Mouse (Mus musculus): Measurements from ENCODE around the gene Idh3a. TPM values are rescaled to one million over a fixed set of nuclear protein-coding genes. Genes with fewer than 3 reads are reported as not detected.

Idh3a gene
- polyA plus RNA-seq, 1 experiment from 2014 or later: 134 TPM

DNA sequence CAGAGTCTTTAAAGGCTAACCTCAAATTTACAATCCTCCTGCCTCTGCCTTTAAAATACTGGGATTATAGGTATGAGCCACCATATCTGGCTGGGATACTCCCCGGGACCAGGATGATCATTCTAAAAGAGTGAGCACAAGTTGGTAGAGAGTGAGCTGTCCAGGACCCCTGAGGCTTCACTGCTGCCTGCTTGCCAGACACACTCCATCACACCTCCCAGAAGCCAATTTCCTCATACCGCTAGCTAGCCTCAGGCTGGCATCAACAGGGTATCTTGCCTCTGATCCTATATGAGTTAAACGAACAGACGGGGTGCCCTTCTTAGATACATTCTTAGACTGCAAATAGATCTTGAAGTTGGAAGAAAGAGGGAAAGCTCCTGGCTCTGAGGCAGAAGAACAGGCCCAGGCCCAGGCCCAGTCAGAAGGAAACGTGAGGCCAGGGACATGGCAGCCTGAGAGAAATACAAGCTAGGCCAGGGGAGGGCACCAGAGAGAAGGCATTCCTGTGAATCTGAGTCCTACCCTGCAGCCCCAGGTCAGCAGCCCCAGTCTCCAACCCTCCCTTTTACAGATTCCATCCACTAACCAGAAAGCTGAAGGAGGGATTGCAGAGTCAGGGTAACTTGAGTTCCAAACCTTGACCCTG lies 43.6 kb downstream of the Idh3a start:
- Histone ChIP-seq H3K27ac (replicated peaks; ENCODE audit: low read depth, low read length) (no peak overlapping the region), H3K4me1 (ENCODE audit: control insufficient read depth, insufficient read depth, low read length) (no peaks in the 10 kb centered on the region), H3K9ac (replicated peaks; ENCODE audit: low read length) (no peak overlapping the region), H3K9me3 (replicated peaks; ENCODE audit: control insufficient read depth, low read length) (no peaks in the 10 kb centered on the region), H3K27me3 (ENCODE audit: control insufficient read depth, insufficient read depth, low read length) (no peaks in the 10 kb centered on the region), H3K36me3 (replicated peaks; ENCODE audit: control insufficient read depth, insufficient read depth, low read depth, low read length) (no peaks in the 10 kb centered on the region), H3K4me3 (ENCODE audit: low read depth, low read length) (no peak overlapping the region), H3K4me2 (ENCODE audit: low read depth, low read length) (no peak overlapping the region)
- 79% methylated on average over 5 of the region's 5 CpGs for WGBS
- no peak for DNase-seq (ENCODE audit: low spot score)
- no peak for ATAC-seq (replicated peaks; ENCODE audit: insufficient number of reproducible peaks, low FRiP score, low TSS enrichment, low read depth)

DNA sequence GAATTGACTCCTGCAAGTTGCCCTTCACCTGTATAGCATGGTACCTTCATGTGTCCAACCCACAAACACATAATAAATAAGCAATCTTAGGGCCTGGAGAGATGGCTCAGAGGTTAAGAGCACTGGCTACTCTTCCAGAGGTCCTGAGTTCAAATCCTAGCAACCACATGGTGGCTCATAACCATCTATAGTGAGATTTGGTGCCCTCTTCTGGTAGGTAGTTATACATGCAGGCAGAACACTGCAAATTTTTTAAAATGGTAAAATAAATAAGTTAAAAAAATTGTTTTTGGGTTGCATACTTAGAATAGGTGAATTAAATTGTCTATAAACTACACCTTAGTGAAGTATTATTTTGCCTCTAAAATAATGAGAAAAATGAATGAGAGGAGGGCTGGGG lies 44.8 kb downstream of the Idh3a start:
- Histone ChIP-seq H3K27me3 (ENCODE audit: control insufficient read depth, insufficient read depth, low read length) (no peaks in the 10 kb centered on the region), H3K9me3 (replicated peaks; ENCODE audit: control insufficient read depth, low read length) (no peaks in the 10 kb centered on the region), H3K4me2 (ENCODE audit: low read depth, low read length) (no peak overlapping the region), H3K9ac (replicated peaks; ENCODE audit: low read length) (no peak overlapping the region), H3K36me3 (replicated peaks; ENCODE audit: control insufficient read depth, insufficient read depth, low read depth, low read length) (no peaks in the 10 kb centered on the region), H3K4me1 (ENCODE audit: control insufficient read depth, insufficient read depth, low read length) (no peaks in the 10 kb centered on the region), H3K4me3 (ENCODE audit: low read depth, low read length) (no peak overlapping the region), H3K27ac (replicated peaks; ENCODE audit: low read depth, low read length) (no peak overlapping the region)
- DNase-seq (ENCODE audit: low spot score) (no peak), ATAC-seq (replicated peaks; ENCODE audit: insufficient number of reproducible peaks, low FRiP score, low TSS enrichment, low read depth) (no peak)

DNA sequence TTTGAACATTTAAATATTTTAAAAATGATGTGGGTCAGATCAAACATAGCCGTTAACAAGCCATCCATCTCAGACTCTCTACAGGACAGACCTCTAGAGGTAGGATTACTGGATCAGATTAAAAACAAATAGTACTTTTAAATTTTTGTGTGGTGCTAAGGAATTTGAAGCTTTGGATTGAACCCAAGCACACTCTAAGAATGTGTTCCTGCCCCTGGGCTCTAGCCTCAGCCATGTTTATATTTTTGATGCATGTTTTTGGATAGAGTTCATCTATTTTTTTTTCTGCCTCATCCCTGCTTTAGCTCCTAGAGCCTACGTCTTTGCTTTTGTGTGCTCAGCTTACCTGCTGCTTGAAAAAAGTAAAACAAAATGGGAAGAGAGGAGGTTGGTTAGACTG lies 47.3 kb downstream of the Idh3a start:
- no peak overlapping the region for H3K9ac ChIP-seq (replicated peaks; ENCODE audit: low read length)
- H3K27me3 ChIP-seq (ENCODE audit: control insufficient read depth, insufficient read depth, low read length): no peaks in the 10 kb centered on the region
- H3K9me3 ChIP-seq (replicated peaks; ENCODE audit: control insufficient read depth, low read length): no peaks in the 10 kb centered on the region
- H3K36me3 ChIP-seq (replicated peaks; ENCODE audit: control insufficient read depth, insufficient read depth, low read depth, low read length): no peaks in the 10 kb centered on the region
- H3K27ac ChIP-seq (replicated peaks; ENCODE audit: low read depth, low read length): no peak overlapping the region
- no peaks in the 10 kb centered on the region for H3K4me1 ChIP-seq (ENCODE audit: control insufficient read depth, insufficient read depth, low read length)
- 83% methylated on average over 2 of the region's 2 CpGs for WGBS
- no peak overlapping the region for H3K4me3 ChIP-seq (ENCODE audit: low read depth, low read length)
- no peak for ATAC-seq (replicated peaks; ENCODE audit: insufficient number of reproducible peaks, low FRiP score, low TSS enrichment, low read depth)
- no peak for DNase-seq (ENCODE audit: low spot score)
- H3K4me2 ChIP-seq (ENCODE audit: low read depth, low read length): no peak overlapping the region

DNA sequence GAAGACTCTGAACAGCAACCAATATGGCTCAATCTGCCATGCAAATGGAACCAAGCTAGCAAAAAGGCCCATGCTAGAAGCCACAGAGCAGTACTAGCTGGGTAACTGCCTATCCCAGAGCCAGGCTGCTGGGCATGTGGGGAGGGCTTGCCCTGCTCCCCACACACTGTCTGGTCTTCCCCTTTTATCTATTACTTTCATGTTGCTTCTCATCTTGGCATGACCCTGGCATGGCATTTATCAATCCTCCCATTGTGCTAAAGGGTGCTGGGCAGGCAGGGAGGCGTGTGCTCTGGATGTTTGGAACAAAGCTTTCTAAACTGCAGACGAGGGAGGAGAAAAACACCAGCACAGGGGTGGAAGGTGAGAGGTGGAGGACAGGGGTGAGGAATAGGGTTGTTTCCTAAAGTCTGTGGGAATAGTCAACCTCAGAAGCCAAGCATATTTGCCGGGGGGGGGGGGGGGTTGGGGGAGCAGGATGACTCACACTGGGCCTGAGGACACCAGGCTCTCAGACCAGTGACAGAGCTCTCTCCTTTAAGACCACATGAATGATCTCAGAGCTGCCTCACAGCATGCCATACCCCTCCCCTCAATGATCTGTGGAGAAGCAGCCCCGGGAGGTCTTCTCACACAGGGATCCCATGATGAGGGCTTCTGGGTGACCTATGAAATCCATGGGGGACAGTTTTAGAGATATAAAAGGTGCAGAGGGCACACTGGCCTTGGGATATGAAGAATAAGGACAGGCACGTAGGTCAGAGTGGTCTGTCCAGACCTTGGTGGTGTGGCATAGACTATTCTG lies 51.6 kb downstream of the Idh3a start:
- Histone ChIP-seq H3K4me1 (ENCODE audit: control insufficient read depth, insufficient read depth, low read length) (no peaks in the 10 kb centered on the region), H3K9ac (replicated peaks; ENCODE audit: low read length) (no peak overlapping the region), H3K4me2 (ENCODE audit: low read depth, low read length) (no peak overlapping the region), H3K36me3 (replicated peaks; ENCODE audit: control insufficient read depth, insufficient read depth, low read depth, low read length) (no peaks in the 10 kb centered on the region), H3K4me3 (ENCODE audit: low read depth, low read length) (no peak overlapping the region), H3K27ac (replicated peaks; ENCODE audit: low read depth, low read length) (no peak overlapping the region), H3K9me3 (replicated peaks; ENCODE audit: control insufficient read depth, low read length) (no peaks in the 10 kb centered on the region), H3K27me3 (ENCODE audit: control insufficient read depth, insufficient read depth, low read length) (no peaks in the 10 kb centered on the region)
- 68% methylated on average over 5 of the region's 5 CpGs for WGBS
- DNase-seq (ENCODE audit: low spot score) (no peak), ATAC-seq (replicated peaks; ENCODE audit: insufficient number of reproducible peaks, low FRiP score, low TSS enrichment, low read depth) (no peak)

GRCm38 (mm10) chr9:54639192-54639591 lies 53.1 kb downstream of the Idh3a start:
- no peak overlapping the region for H3K4me3 ChIP-seq (ENCODE audit: low read depth, low read length)
- H3K27ac ChIP-seq (replicated peaks; ENCODE audit: low read depth, low read length): no peak overlapping the region
- no peaks in the 10 kb centered on the region for H3K27me3 ChIP-seq (ENCODE audit: control insufficient read depth, insufficient read depth, low read length)
- 60% methylated on average over 2 of the region's 2 CpGs for WGBS
- H3K4me2 ChIP-seq (ENCODE audit: low read depth, low read length): no peak overlapping the region
- no peak overlapping the region for H3K9ac ChIP-seq (replicated peaks; ENCODE audit: low read length)
- no peak for ATAC-seq (replicated peaks; ENCODE audit: insufficient number of reproducible peaks, low FRiP score, low TSS enrichment, low read depth)
- H3K36me3 ChIP-seq (replicated peaks; ENCODE audit: control insufficient read depth, insufficient read depth, low read depth, low read length): no peaks in the 10 kb centered on the region
- H3K4me1 ChIP-seq (ENCODE audit: control insufficient read depth, insufficient read depth, low read length): no peaks in the 10 kb centered on the region
- no peak for DNase-seq (ENCODE audit: low spot score)
- no peaks in the 10 kb centered on the region for H3K9me3 ChIP-seq (replicated peaks; ENCODE audit: control insufficient read depth, low read length)

DNA sequence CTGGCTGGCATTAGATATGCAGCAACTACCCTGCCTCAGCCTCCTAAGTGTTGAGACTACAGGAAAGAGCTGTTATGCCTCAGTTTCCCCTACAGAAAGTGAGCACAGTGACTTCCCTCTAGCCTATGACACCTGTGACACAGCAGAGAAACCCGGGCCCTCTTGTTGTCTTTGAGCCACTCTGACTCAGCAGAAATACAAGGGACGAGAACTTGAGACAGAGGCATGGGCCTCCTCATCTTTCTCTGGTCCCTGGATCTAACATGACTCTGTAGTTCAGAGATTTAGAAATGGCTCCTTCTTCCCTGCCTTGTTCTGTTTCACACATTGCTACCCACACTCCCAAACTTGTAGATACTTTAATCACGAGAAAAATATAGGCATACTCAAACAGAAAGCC lies 55.4 kb downstream of the Idh3a start:
- H3K9me3 ChIP-seq (replicated peaks; ENCODE audit: control insufficient read depth, low read length): no peaks in the 10 kb centered on the region
- no peak overlapping the region for H3K9ac ChIP-seq (replicated peaks; ENCODE audit: low read length)
- H3K36me3 ChIP-seq (replicated peaks; ENCODE audit: control insufficient read depth, insufficient read depth, low read depth, low read length): no peaks in the 10 kb centered on the region
- no peaks in the 10 kb centered on the region for H3K27me3 ChIP-seq (ENCODE audit: control insufficient read depth, insufficient read depth, low read length)
- ATAC-seq (replicated peaks; ENCODE audit: insufficient number of reproducible peaks, low FRiP score, low TSS enrichment, low read depth) (no peak), DNase-seq (ENCODE audit: low spot score) (no peak)
- H3K4me1 ChIP-seq (ENCODE audit: control insufficient read depth, insufficient read depth, low read length): no peaks in the 10 kb centered on the region
- no peak overlapping the region for H3K4me3 ChIP-seq (ENCODE audit: low read depth, low read length)
- 75% methylated on average over 3 of the region's 3 CpGs for WGBS
- no peak overlapping the region for H3K4me2 ChIP-seq (ENCODE audit: low read depth, low read length)
- no peak overlapping the region for H3K27ac ChIP-seq (replicated peaks; ENCODE audit: low read depth, low read length)

GRCm38 (mm10) chr9:54642149-54642548 lies 56.0 kb downstream of the Idh3a start:
- H3K9me3 ChIP-seq (replicated peaks; ENCODE audit: control insufficient read depth, low read length): no peaks in the 10 kb centered on the region
- H3K27ac ChIP-seq (replicated peaks; ENCODE audit: low read depth, low read length): no peak overlapping the region
- ATAC-seq (replicated peaks; ENCODE audit: insufficient number of reproducible peaks, low FRiP score, low TSS enrichment, low read depth): no peak
- no peak overlapping the region for H3K4me2 ChIP-seq (ENCODE audit: low read depth, low read length)
- H3K36me3 ChIP-seq (replicated peaks; ENCODE audit: control insufficient read depth, insufficient read depth, low read depth, low read length): no peaks in the 10 kb centered on the region
- H3K4me1 ChIP-seq (ENCODE audit: control insufficient read depth, insufficient read depth, low read length): no peaks in the 10 kb centered on the region
- no peaks in the 10 kb centered on the region for H3K27me3 ChIP-seq (ENCODE audit: control insufficient read depth, insufficient read depth, low read length)
- H3K4me3 ChIP-seq (ENCODE audit: low read depth, low read length): no peak overlapping the region
- DNase-seq (ENCODE audit: low spot score): no peak
- H3K9ac ChIP-seq (replicated peaks; ENCODE audit: low read length): no peak overlapping the region
- WGBS: 77% methylated on average over 2 of the region's 2 CpGs

DNA sequence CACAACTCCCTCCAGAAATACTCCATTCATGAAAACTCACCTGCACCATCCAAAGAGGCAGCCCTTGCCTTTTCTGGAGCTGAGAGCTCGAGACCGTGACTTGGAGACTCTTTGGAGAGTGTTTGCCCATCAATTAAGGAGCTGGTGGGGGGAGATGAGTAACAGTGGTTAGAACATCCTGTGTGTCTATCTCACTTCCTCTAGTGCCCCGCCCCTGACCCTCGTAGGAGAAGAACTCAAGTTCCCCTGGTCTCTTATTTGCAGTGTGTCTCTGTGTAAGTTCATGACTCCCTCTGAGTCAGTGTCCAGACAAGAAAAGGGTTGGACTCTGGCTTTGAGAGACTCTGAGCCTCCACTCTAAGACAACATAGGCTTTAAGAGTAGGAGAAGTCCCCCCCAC lies 56.4 kb downstream of the Idh3a start:
- H3K9ac ChIP-seq (replicated peaks; ENCODE audit: low read length): no peak overlapping the region
- no peak for ATAC-seq (replicated peaks; ENCODE audit: insufficient number of reproducible peaks, low FRiP score, low TSS enrichment, low read depth)
- no peaks in the 10 kb centered on the region for H3K9me3 ChIP-seq (replicated peaks; ENCODE audit: control insufficient read depth, low read length)
- H3K4me1 ChIP-seq (ENCODE audit: control insufficient read depth, insufficient read depth, low read length): no peaks in the 10 kb centered on the region
- no peak for DNase-seq (ENCODE audit: low spot score)
- no peak overlapping the region for H3K27ac ChIP-seq (replicated peaks; ENCODE audit: low read depth, low read length)
- H3K4me2 ChIP-seq (ENCODE audit: low read depth, low read length): no peak overlapping the region
- H3K4me3 ChIP-seq (ENCODE audit: low read depth, low read length): no peak overlapping the region
- 75% methylated on average over 4 of the region's 4 CpGs for WGBS
- H3K27me3 ChIP-seq (ENCODE audit: control insufficient read depth, insufficient read depth, low read length): no peaks in the 10 kb centered on the region
- H3K36me3 ChIP-seq (replicated peaks; ENCODE audit: control insufficient read depth, insufficient read depth, low read depth, low read length): no peaks in the 10 kb centered on the region
